Mouse (Mus musculus) heart, adult 2 months (tissue): Measurements from ENCODE around the gene Grid2. TPM values are rescaled to one million over a fixed set of nuclear protein-coding genes. Genes with fewer than 3 reads are reported as not detected.

Experiments used
- DNase-seq, 2 experiments: peaks; one replicate each; pipeline ENCODE4 v3.0.0; 2021
- H3K27ac ChIP-seq: fragments of 200-600 bp; 2 replicates; pipeline ENCODE4 v1.8.1; 2022
- H3K27me3 ChIP-seq: fragments of 200-500 bp; 2 replicates; pipeline ENCODE4 v1.6.1; 2012; ENCODE audit warnings: mild to moderate bottlenecking, low read length, inconsistent platforms, mixed read lengths; ENCODE audit not compliant: control insufficient read depth, insufficient read depth
- H3K36me3 ChIP-seq: fragments of 200-500 bp; 2 replicates; pipeline ENCODE4 v1.6.1; 2012; ENCODE audit warnings: low read length, inconsistent platforms; ENCODE audit not compliant: control insufficient read depth, insufficient read depth
- H3K4me1 ChIP-seq: fragments of 200-500 bp; 2 replicates; pipeline ENCODE4 v1.6.1; 2011; ENCODE audit warnings: low read length; ENCODE audit not compliant: control insufficient read depth, insufficient read depth
- H3K4me3 ChIP-seq: fragments of 200-600 bp; 2 replicates; pipeline ENCODE4 v1.8.1; 2022
- H3K79me2 ChIP-seq: fragments of 200-500 bp; replicated peaks from 2 replicates; pipeline ENCODE4 v1.6.1; 2012; ENCODE audit warnings: mild to moderate bottlenecking, inconsistent platforms, low read length, moderate library complexity, mixed read lengths; ENCODE audit not compliant: control insufficient read depth, insufficient read depth
- H3K9ac ChIP-seq: fragments of 200-500 bp; 2 replicates; pipeline ENCODE4 v1.6.1; 2012; ENCODE audit warnings: low read depth, mild to moderate bottlenecking, control low read depth, inconsistent platforms, low read length, mixed read lengths
- CTCF ChIP-seq: fragments of 200-600 bp; IDR thresholded peaks from 2 replicates; pipeline ENCODE4 v1.8.1; 2022; ENCODE audit warnings: antibody characterized with exemption, mild to moderate bottlenecking, moderate library complexity
- EP300 ChIP-seq: fragments of 200-500 bp; IDR thresholded peaks from 2 replicates; pipeline ENCODE4 v1.6.1; 2011; ENCODE audit warnings: low read depth, low read length, control low read depth; ENCODE audit not compliant: insufficient read depth
- POLR2A ChIP-seq: fragments of 200-500 bp; IDR thresholded peaks from 2 replicates; pipeline ENCODE4 v1.6.1; 2011; ENCODE audit warnings: mild to moderate bottlenecking, low read depth, low read length, control low read depth; ENCODE audit not compliant: insufficient read depth
- WGBS: fragments of 180-500 bp; shearing (Covaris S2); methylation state at CpG from one replicate; pipeline ENCODE4 v1.1.7; 2018; 5-methylcytosine and 5-hydroxymethylcytosine counted together
- intact Hi-C: fragments of 180-260 bp; cut with DNase I; formaldehyde crosslinking; loops from one replicate; pipeline ENCODE4 v1.15.1; 2025
- polyA plus RNA-seq: library from polyadenylated mRNA; depleted of rRNA; stranded (reverse); fragments of >200 nt; gene quantifications from 2 replicates; pipeline ENCODE4 v1.2.3, GENCODE M21; 2012
- total RNA-seq, 2 experiments: library from RNA; stranded (reverse); gene quantifications; 2 replicates each; pipeline ENCODE4 v1.2.3; 2021

The Grid2 gene
- total and polyA plus RNA-seq, 3 experiments, result 0.05 to 0.08 TPM; not detected in 1

- no peak for DNase-seq
- Histone ChIP-seq H3K79me2 (no peaks in the 10 kb centered on the region), H3K9ac (no peak overlapping the region), H3K4me3 (no peak overlapping the region), H3K36me3 (no peaks in the 10 kb centered on the region), H3K27me3 (no peaks in the 10 kb centered on the region), H3K4me1 (no peaks in the 10 kb centered on the region), H3K27ac (no peak overlapping the region)
- TF ChIP-seq CTCF (no peak), POLR2A (no peak), EP300 (no peak)
- WGBS, result 85% methylated on average over 5 of the region's 5 CpGs
- intact Hi-C loops, result no loop called here
These were observed 564.6 kb downstream of the Grid2 start for GRCm38 (mm10) chr6:63820236-63820635.

DNA sequence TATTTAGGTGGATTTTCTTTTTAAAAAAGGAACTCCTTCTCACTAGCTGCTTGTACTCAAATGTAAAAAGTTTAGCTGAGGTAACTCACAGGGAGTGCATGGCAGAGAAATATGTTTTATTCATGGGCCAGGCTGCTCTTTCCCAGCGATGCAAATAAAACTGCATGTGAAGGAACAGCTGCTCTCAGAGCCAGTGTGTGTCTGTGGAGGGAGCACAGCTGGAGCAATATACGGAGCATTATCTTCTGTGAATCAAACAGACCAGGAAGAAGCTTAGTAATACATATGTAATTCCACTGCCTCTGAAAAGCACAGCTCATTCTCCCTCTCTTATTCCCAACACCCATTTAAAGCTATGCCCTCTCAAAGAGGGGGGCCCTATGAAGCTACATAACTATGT lies 607.0 kb downstream of the Grid2 start:
- Histone ChIP-seq H3K4me1 (no peaks in the 10 kb centered on the region), H3K4me3 (no peak overlapping the region), H3K27ac (no peak overlapping the region), H3K27me3 (no peaks in the 10 kb centered on the region), H3K9ac (no peak overlapping the region), H3K79me2 (no peaks in the 10 kb centered on the region), H3K36me3 (no peaks in the 10 kb centered on the region)
- WGBS, result 35% methylated on average over 2 of the region's 2 CpGs
- no peak for DNase-seq
- TF ChIP-seq POLR2A, result no peak
- TF ChIP-seq EP300, result no peak
- intact Hi-C loops, result no loop called here

DNA sequence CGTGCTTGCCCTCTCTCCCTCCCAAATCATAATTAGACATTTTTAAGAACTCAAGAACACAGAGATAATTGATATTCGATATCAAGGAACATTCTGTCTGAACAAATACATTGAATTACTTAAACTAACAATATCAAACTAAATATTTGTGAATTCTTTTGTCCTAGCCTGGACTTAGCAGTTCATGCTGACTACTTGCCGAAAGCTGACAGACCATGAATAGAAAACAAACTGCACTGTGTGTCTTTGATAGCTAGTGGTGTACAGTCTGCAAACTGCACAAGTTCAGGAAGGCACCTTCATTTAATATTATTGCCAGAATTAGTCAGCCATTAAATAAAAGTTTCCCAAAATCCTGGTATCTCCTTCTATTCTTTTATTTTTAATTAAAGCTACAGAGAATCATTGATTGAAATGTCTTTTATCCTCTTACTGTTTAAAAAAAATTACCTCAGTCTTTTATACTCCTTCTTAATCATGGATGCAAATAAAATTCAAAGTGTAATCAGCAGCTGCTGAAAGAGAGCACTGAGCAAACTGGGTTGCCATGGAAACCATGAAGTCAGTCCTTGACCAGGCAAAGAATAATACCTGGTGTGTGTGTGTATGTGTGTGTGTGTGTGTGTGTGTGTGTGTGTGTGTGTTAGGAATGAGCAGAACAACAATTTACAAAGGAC lies 621.5 kb downstream of the Grid2 start:
- H3K4me1 ChIP-seq, result no peaks in the 10 kb centered on the region
- no peak overlapping the region for H3K4me3 ChIP-seq
- no peak overlapping the region for H3K27ac ChIP-seq
- no peaks in the 10 kb centered on the region for H3K79me2 ChIP-seq
- TF ChIP-seq POLR2A (no peak), CTCF (no peak), EP300 (no peak)
- H3K9ac ChIP-seq, result no peak overlapping the region
- H3K36me3 ChIP-seq, result no peaks in the 10 kb centered on the region
- H3K27me3 ChIP-seq, result no peaks in the 10 kb centered on the region
- intact Hi-C loops, result no loop called here
- no peak for DNase-seq
- WGBS, result 73% methylated on average over 3 of the region's 3 CpGs

GRCm38 (mm10) chr6:63877765-63878345 lies 622.2 kb downstream of the Grid2 start:
- no peaks in the 10 kb centered on the region for H3K27me3 ChIP-seq
- H3K36me3 ChIP-seq, result no peaks in the 10 kb centered on the region
- no peak overlapping the region for H3K4me3 ChIP-seq
- intact Hi-C loops, result no loop called here
- WGBS, result 65% methylated on average over 6 of the region's 6 CpGs
- no peak for DNase-seq
- no peak overlapping the region for H3K27ac ChIP-seq
- no peak for TF ChIP-seq EP300
- no peak for TF ChIP-seq CTCF
- no peak for TF ChIP-seq POLR2A
- no peaks in the 10 kb centered on the region for H3K79me2 ChIP-seq
- no peaks in the 10 kb centered on the region for H3K4me1 ChIP-seq
- H3K9ac ChIP-seq, result no peak overlapping the region

GRCm38 (mm10) chr6:63894714-63895113 lies 639.0 kb downstream of the Grid2 start:
- 37% methylated on average over 3 of the region's 3 CpGs for WGBS
- no peaks in the 10 kb centered on the region for H3K79me2 ChIP-seq

DNA sequence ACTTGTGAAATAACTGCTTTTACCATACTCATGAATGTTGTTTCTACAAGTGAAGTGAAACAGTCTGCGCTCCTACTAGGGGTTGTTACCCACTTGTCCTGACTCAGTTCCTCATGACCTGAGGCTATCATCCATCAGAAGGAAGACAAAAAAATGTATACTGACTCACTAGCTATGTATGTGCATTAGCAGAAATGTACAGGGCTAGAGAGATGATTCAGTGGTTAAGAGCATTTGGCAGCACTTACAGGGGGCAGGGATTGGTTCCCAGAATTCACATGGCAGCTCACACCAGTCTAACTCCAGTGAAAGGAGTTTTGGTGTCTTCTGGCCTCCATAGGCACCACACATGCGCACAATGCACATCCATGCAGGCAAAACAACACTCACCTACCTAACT lies 642.5 kb downstream of the Grid2 start:
- Histone ChIP-seq H3K79me2 (no peaks in the 10 kb centered on the region), H3K27me3 (no peaks in the 10 kb centered on the region), H3K4me3 (no peak overlapping the region), H3K4me1 (no peaks in the 10 kb centered on the region), H3K36me3 (no peaks in the 10 kb centered on the region), H3K9ac (no peak overlapping the region), H3K27ac (no peak overlapping the region)
- no peak for DNase-seq
- 87% methylated on average over 2 of the region's 2 CpGs for WGBS
- no peak for TF ChIP-seq EP300
- TF ChIP-seq POLR2A, result no peak
- no peak for TF ChIP-seq CTCF
- intact Hi-C loops, result no loop called here

More at GRCm38 (mm10) chr6:63894714-63895113, 639.0 kb downstream of the Grid2 start:
- no peak for TF ChIP-seq EP300
- no peak for TF ChIP-seq POLR2A
- TF ChIP-seq CTCF, result no peak
- intact Hi-C loops, result no loop called here
- no peaks in the 10 kb centered on the region for H3K36me3 ChIP-seq
- H3K4me1 ChIP-seq, result no peaks in the 10 kb centered on the region
- DNase-seq, result no peak
- no peaks in the 10 kb centered on the region for H3K27me3 ChIP-seq
- no peak overlapping the region for H3K4me3 ChIP-seq
- H3K9ac ChIP-seq, result no peak overlapping the region
- no peak overlapping the region for H3K27ac ChIP-seq
